Mouse (Mus musculus): ENCODE measurements around the gene Slc22a22. TPM values are rescaled to one million over a fixed set of nuclear protein-coding genes. Genes with fewer than 3 reads are reported as not detected.

Gene Slc22a22
- polyA plus RNA-seq, 1 experiment from 2014 or later = not detected

DNA sequence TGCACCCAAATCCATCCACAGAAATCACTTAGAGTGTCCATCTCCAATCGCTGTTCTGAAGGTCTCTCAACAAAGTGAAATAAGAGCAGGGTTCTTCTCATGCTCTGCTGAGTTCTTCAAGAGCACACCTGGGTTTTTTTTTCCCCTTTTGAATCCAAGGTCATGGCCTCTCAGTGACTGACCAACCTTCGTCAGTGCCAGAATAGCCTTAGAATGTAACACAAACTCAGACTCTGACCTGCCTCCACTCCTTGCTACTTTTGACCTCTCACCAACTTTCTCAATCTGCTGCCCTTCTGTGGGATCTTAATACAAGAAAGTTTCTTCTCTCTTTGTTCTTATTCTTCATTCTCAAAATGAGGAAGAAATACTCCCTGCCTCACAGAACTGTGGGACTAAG lies 18.7 kb upstream of the Slc22a22 start:
- Histone ChIP-seq H3K27me3 (ENCODE audit: control insufficient read depth, insufficient read depth, low read length) (no peaks in the 10 kb centered on the region), H3K4me2 (ENCODE audit: low read length) (no peak overlapping the region), H3K9me3 (ENCODE audit: control insufficient read depth, low read length) (no peaks in the 10 kb centered on the region), H3K36me3 (ENCODE audit: control insufficient read depth, insufficient read depth, low read length) (no peaks in the 10 kb centered on the region), H3K4me1 (ENCODE audit: control insufficient read depth, insufficient read depth, low read length) (no peaks in the 10 kb centered on the region), H3K4me3 (replicated peaks; ENCODE audit: low read depth, low read length) (no peak overlapping the region), H3K9ac (replicated peaks; ENCODE audit: low read length) (no peak overlapping the region), H3K27ac (replicated peaks; ENCODE audit: low read depth, low read length) (no peak overlapping the region)
- ATAC-seq (ENCODE audit: low FRiP score, low TSS enrichment) (no peak), DNase-seq (no peak)
- WGBS = 85% methylated on average over 2 of the region's 2 CpGs

DNA sequence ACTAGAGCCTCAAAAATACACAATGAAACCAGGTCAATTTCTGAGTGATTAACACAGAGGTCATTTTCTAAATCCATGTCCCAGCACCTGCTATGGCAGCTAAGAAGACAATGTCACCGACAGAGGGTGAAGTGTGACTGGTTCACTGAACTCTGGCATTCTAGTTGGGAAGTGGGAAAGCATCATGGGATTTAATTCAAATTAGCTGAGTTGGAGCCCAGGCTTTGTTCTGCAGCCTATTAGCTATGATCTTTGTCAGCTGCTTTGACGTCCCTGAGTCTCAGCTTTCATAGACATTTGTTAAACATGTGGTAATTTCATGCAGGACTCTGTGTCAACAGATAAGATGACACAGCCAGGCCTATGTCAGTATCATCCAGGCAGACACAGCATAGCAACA lies 5.1 kb upstream of the Slc22a22 start:
- H3K9ac ChIP-seq (replicated peaks; ENCODE audit: low read length) = no peak overlapping the region
- H3K4me2 ChIP-seq (ENCODE audit: low read length) = no peak overlapping the region
- DNase-seq (peak; percentile 8), ATAC-seq (ENCODE audit: low FRiP score, low TSS enrichment) (no peak)
- no peaks in the 10 kb centered on the region for H3K36me3 ChIP-seq (ENCODE audit: control insufficient read depth, insufficient read depth, low read length)
- H3K27ac ChIP-seq (replicated peaks; ENCODE audit: low read depth, low read length) = no peak overlapping the region
- H3K9me3 ChIP-seq (ENCODE audit: control insufficient read depth, low read length) = peaks cover 7% of the 10 kb centered on the region; the same call in 1 of the 2 replicates
- no peak overlapping the region for H3K4me3 ChIP-seq (replicated peaks; ENCODE audit: low read depth, low read length)
- 12% methylated on average over 2 of the region's 2 CpGs for WGBS
- no peaks in the 10 kb centered on the region for H3K4me1 ChIP-seq (ENCODE audit: control insufficient read depth, insufficient read depth, low read length)
- H3K27me3 ChIP-seq (ENCODE audit: control insufficient read depth, insufficient read depth, low read length) = no peaks in the 10 kb centered on the region

DNA sequence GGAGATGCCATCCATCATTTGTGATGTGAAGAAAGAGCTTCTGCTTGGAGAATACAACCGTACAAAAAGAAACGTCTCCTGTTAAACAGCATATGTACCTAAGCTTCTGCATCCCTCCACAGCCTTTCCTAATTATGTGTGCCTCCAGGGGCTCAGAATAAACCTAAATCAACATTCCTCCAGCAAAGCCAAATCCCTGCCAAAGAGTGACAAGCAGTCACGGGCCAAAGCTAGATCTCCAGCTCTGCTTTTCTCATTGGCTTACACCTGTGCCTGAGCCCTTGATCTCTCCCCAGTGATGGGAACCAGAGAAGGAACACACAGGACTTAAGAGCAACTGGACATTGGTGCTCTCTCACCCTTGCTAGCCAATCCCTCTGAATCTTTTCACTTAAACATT lies 5.8 kb downstream of the Slc22a22 start:
- DNase-seq (peak; percentile 4), ATAC-seq (ENCODE audit: low FRiP score, low TSS enrichment) (no peak)
- no peaks in the 10 kb centered on the region for H3K36me3 ChIP-seq (ENCODE audit: control insufficient read depth, insufficient read depth, low read length)
- no peak overlapping the region for H3K9ac ChIP-seq (replicated peaks; ENCODE audit: low read length)
- no peak overlapping the region for H3K27ac ChIP-seq (replicated peaks; ENCODE audit: low read depth, low read length)
- no peaks in the 10 kb centered on the region for H3K9me3 ChIP-seq (ENCODE audit: control insufficient read depth, low read length)
- H3K27me3 ChIP-seq (ENCODE audit: control insufficient read depth, insufficient read depth, low read length) = no peaks in the 10 kb centered on the region
- no peaks in the 10 kb centered on the region for H3K4me1 ChIP-seq (ENCODE audit: control insufficient read depth, insufficient read depth, low read length)
- no peak overlapping the region for H3K4me2 ChIP-seq (ENCODE audit: low read length)
- no peak overlapping the region for H3K4me3 ChIP-seq (replicated peaks; ENCODE audit: low read depth, low read length)
- 53% methylated on average over 3 of the region's 3 CpGs for whole genome bisulfite sequencing

DNA sequence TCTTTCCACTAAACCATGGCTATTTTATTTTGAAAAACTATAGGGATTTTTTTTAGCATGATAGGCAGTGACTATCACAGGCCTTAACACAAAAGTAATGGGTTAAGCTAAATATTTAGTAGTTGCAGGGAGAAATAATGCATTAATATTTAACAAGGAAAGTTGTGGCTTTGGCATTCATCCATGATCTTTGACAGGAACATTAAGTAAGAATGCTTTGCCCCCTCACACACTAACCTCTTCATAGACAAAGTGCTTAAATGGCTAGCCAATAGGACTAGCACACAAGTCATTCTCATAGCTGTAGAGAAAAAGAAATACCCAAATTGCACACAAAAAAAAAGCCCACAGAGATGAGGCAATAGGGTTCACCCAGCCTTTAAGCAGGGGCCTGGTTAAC lies 11.4 kb downstream of the Slc22a22 start:
- ATAC-seq (ENCODE audit: low FRiP score, low TSS enrichment) (no peak), DNase-seq (no peak)
- Histone ChIP-seq H3K4me1 (ENCODE audit: control insufficient read depth, insufficient read depth, low read length) (no peaks in the 10 kb centered on the region), H3K4me3 (replicated peaks; ENCODE audit: low read depth, low read length) (no peak overlapping the region), H3K36me3 (ENCODE audit: control insufficient read depth, insufficient read depth, low read length) (no peaks in the 10 kb centered on the region), H3K4me2 (ENCODE audit: low read length) (no peak overlapping the region), H3K9ac (replicated peaks; ENCODE audit: low read length) (no peak overlapping the region), H3K27ac (replicated peaks; ENCODE audit: low read depth, low read length) (no peak overlapping the region), H3K27me3 (ENCODE audit: control insufficient read depth, insufficient read depth, low read length) (no peaks in the 10 kb centered on the region), H3K9me3 (ENCODE audit: control insufficient read depth, low read length) (no peaks in the 10 kb centered on the region)

DNA sequence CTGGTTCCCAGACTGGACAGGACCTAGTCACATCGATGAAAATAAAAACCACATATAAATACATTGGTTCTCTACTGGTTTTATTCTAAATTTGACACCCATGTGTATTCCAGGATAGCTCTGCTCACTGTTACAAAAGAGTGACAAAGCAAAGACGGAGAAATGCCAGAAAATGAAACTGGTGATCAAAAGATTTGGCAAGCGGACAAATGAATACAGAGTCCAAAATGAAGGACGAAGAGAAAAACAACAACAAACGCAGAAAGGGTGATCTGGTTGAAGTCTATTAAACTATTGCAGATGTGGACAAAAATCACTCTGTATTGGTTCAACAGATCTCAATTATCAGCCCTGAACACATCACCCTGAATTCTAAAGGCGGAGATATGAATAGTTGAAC lies 12.4 kb downstream of the Slc22a22 start:
- no peaks in the 10 kb centered on the region for H3K36me3 ChIP-seq (ENCODE audit: control insufficient read depth, insufficient read depth, low read length)
- no peak for DNase-seq
- no peak overlapping the region for H3K4me2 ChIP-seq (ENCODE audit: low read length)
- H3K27ac ChIP-seq (replicated peaks; ENCODE audit: low read depth, low read length) = no peak overlapping the region
- no peaks in the 10 kb centered on the region for H3K4me1 ChIP-seq (ENCODE audit: control insufficient read depth, insufficient read depth, low read length)
- no peaks in the 10 kb centered on the region for H3K27me3 ChIP-seq (ENCODE audit: control insufficient read depth, insufficient read depth, low read length)
- H3K9me3 ChIP-seq (ENCODE audit: control insufficient read depth, low read length) = no peaks in the 10 kb centered on the region
- no peak overlapping the region for H3K9ac ChIP-seq (replicated peaks; ENCODE audit: low read length)
- ATAC-seq (ENCODE audit: low FRiP score, low TSS enrichment) = no peak
- no peak overlapping the region for H3K4me3 ChIP-seq (replicated peaks; ENCODE audit: low read depth, low read length)
- 89% methylated on average over 6 of the region's 6 CpGs for WGBS

DNA sequence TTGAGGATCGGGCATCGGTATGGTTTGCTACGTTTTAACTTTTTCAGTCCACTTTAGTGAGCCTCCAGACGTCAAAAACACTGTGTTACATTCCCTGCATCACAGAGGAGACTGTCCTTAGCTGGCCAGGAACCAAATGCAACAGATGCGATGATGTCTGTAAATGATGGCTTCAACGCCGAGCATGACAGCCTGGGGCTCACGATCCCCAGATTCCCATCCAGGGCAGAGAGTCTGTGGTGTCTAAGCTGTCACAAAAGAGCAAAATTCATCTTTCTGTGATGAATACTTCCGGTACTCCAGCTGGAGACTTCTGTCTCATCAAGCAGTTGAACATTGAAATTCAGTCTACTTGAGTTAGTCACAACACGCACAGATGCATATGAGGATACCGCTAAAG lies 13.4 kb downstream of the Slc22a22 start:
- no peaks in the 10 kb centered on the region for H3K36me3 ChIP-seq (ENCODE audit: control insufficient read depth, insufficient read depth, low read length)
- no peaks in the 10 kb centered on the region for H3K27me3 ChIP-seq (ENCODE audit: control insufficient read depth, insufficient read depth, low read length)
- 90% methylated on average over 11 of the region's 11 CpGs for WGBS
- ATAC-seq (ENCODE audit: low FRiP score, low TSS enrichment) (no peak), DNase-seq (no peak)
- H3K4me3 ChIP-seq (replicated peaks; ENCODE audit: low read depth, low read length) = no peak overlapping the region
- H3K4me2 ChIP-seq (ENCODE audit: low read length) = no peak overlapping the region
- no peaks in the 10 kb centered on the region for H3K4me1 ChIP-seq (ENCODE audit: control insufficient read depth, insufficient read depth, low read length)
- H3K9ac ChIP-seq (replicated peaks; ENCODE audit: low read length) = no peak overlapping the region
- H3K27ac ChIP-seq (replicated peaks; ENCODE audit: low read depth, low read length) = no peak overlapping the region
- no peaks in the 10 kb centered on the region for H3K9me3 ChIP-seq (ENCODE audit: control insufficient read depth, low read length)

DNA sequence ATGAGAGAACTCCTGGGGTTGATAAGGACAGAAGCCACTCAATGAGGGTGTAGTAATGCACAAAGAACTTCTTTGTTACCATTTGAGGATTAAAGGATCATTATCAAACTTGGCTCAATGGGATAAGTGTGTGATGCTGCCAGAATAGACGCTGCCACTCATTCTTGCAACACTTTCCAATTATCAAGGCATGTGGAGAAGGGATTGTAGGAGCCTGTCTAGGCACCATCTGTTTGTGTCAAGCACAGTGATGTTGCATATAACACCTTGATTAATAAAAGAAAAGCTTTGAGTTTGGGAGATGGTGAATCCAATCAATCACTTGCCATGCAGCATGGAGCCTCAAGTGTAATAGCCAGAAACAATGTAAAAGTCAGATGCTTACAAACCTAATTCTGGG lies 16.1 kb downstream of the Slc22a22 start:
- Histone ChIP-seq H3K36me3 (ENCODE audit: control insufficient read depth, insufficient read depth, low read length) (no peaks in the 10 kb centered on the region), H3K27me3 (ENCODE audit: control insufficient read depth, insufficient read depth, low read length) (no peaks in the 10 kb centered on the region), H3K4me3 (replicated peaks; ENCODE audit: low read depth, low read length) (no peak overlapping the region), H3K27ac (replicated peaks; ENCODE audit: low read depth, low read length) (no peak overlapping the region), H3K4me2 (ENCODE audit: low read length) (no peak overlapping the region), H3K9ac (replicated peaks; ENCODE audit: low read length) (no peak overlapping the region), H3K4me1 (ENCODE audit: control insufficient read depth, insufficient read depth, low read length) (no peaks in the 10 kb centered on the region), H3K9me3 (ENCODE audit: control insufficient read depth, low read length) (no peaks in the 10 kb centered on the region)
- DNase-seq = no peak
- no peak for ATAC-seq (ENCODE audit: low FRiP score, low TSS enrichment)
- WGBS = 34% methylated on average over 1 of the region's 1 CpGs

DNA sequence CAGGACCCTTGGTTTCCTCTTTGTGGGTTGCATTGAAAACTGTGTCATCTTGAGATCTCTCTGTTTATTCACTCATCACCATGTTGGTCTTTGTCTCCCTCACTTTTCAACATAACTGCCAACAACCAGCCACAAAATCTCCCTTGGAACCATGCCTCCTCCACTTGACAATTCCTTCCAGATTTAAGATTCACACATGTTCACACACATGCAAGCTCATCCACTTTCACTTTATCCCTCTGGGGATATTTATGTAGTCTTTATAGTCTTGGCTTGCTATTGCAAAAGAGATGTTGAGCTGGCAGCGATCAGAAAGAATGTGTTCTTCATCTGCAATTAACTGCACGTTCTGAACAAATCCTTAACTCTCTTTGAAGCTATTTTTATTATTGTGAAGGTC lies 20.1 kb downstream of the Slc22a22 start:
- Histone ChIP-seq H3K4me1 (ENCODE audit: control insufficient read depth, insufficient read depth, low read length) (no peaks in the 10 kb centered on the region), H3K27ac (replicated peaks; ENCODE audit: low read depth, low read length) (no peak overlapping the region), H3K9ac (replicated peaks; ENCODE audit: low read length) (no peak overlapping the region), H3K4me2 (ENCODE audit: low read length) (no peak overlapping the region), H3K27me3 (ENCODE audit: control insufficient read depth, insufficient read depth, low read length) (no peaks in the 10 kb centered on the region), H3K9me3 (ENCODE audit: control insufficient read depth, low read length) (no peaks in the 10 kb centered on the region), H3K36me3 (ENCODE audit: control insufficient read depth, insufficient read depth, low read length) (no peaks in the 10 kb centered on the region), H3K4me3 (replicated peaks; ENCODE audit: low read depth, low read length) (no peak overlapping the region)
- DNase-seq (no peak), ATAC-seq (ENCODE audit: low FRiP score, low TSS enrichment) (no peak)
- 71% methylated on average over 2 of the region's 2 CpGs for WGBS

DNA sequence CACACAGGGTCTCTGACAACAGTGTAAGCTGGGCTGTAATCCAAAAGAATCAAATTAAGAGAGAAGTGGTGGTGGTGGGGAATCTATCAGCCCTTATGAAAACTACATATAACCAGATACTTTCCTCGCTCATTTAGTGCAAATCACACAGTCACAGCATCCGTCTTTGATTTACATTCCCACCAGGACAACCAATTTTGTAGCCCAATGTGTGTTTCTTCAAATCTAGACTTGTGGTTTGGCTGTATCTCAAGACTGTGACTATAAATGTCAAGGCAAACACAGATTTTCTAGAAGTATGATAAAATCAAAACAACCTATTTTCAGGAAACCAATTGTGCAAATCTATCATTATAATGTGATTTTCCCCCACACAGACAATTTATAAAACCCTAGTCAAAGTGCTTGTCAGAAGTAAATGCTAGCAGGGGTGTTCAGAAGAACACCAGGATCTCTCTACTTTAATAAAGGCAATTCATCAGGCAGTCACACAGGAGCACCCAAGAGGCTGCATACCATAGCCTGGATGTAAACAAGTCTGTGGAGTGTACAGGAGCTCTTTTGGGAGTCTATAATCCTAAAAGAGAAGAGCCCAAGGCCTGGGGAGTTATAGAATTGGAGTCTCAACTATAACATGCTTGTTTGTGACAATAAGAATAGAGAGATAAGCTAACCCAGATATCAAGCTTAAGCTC lies 42.6 kb downstream of the Slc22a22 start:
- Histone ChIP-seq H3K4me2 (ENCODE audit: low read length) (no peak overlapping the region), H3K4me1 (ENCODE audit: control insufficient read depth, insufficient read depth, low read length) (no peaks in the 10 kb centered on the region), H3K9ac (replicated peaks; ENCODE audit: low read length) (no peak overlapping the region), H3K27ac (replicated peaks; ENCODE audit: low read depth, low read length) (no peak overlapping the region), H3K36me3 (ENCODE audit: control insufficient read depth, insufficient read depth, low read length) (no peaks in the 10 kb centered on the region), H3K27me3 (ENCODE audit: control insufficient read depth, insufficient read depth, low read length) (no peaks in the 10 kb centered on the region), H3K4me3 (replicated peaks; ENCODE audit: low read depth, low read length) (no peak overlapping the region), H3K9me3 (ENCODE audit: control insufficient read depth, low read length) (no peaks in the 10 kb centered on the region)
- 94% methylated on average over 2 of the region's 2 CpGs for WGBS
- no peak for ATAC-seq (ENCODE audit: low FRiP score, low TSS enrichment)
- DNase-seq = no peak
